Mouse (Mus musculus): ENCODE data around the gene Klhl18. TPM values are rescaled to one million over a fixed set of nuclear protein-coding genes. Genes with fewer than 3 reads are reported as not detected.
A peak's percentile ranks its signal among the peaks of the same experiment; 100 is the strongest.
"Not testable (repeated sequence)": the region's sequence is repeated elsewhere in the genome, so short reads cannot be mapped to it uniquely, and the experiment has no call there.

Gene Klhl18
- total RNA-seq, 2 experiments from 2014 or later, result 3.4 to 18.4 TPM

GRCm38 (mm10) chr9:110433045-110433444 lies 43.4 kb downstream of the Klhl18 start:
- no peak for ATAC-seq (replicated peaks; ENCODE audit: low FRiP score, poor library complexity, severe bottlenecking)

GRCm38 (mm10) chr9:110431241-110431640 lies 45.3 kb downstream of the Klhl18 start:
- no peak for ATAC-seq (replicated peaks; ENCODE audit: low FRiP score, poor library complexity, severe bottlenecking)

DNA sequence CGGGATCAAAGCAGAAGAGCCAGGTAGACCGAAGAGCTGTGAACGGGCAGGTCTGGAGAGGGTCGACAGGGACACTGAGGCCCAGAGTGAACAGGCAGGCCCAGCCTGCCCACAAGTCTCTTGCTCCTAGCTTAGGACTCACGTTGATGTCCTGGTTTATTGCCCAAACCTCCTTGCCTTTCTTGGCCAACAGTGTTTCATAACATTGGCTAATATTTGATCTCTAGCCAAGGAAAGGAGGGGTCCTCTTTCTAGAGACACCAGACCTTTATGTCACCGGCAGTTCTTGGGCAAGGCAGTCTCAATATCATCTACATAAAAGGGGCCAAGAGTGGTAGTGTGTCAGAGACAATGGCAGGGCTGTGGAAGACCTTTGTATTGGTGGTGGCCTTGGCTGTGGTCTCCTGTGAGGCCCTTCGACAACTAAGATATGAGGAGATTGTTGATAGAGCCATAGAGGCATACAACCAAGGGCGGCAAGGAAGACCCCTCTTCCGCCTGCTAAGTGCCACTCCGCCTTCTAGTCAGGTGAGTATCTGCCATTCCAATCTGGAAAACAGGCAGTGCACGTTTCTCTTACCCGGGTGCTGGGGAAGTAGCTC lies 56.9 kb downstream of the Klhl18 start, which contains the start of gene Ngp:
Ngp (plus strand) TSS at position 237 of the 602 bp plus-strand sequence.
- ATAC-seq (replicated peaks; ENCODE audit: low FRiP score, poor library complexity, severe bottlenecking), result no peak

DNA sequence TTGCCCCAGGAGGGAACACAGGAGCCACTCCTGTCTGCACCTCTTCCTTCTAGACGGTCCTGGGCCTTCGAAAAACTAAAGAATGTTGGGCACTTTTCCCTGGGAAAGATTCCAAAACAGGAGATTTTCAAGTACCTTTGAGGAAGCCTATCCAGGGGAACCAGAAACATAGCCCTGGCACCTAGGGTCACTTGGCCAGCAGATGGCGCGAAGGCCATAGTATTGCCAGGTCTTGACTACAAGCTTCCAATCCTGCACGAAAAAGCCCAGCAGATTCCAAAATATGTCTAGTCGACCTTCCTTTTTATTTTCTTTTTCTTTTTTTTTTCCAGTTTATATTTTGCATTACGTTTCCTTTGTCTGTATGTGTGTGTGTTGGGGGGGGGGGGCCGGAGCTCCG lies 62.7 kb downstream of the Klhl18 start:
- ATAC-seq (replicated peaks; ENCODE audit: low FRiP score, poor library complexity, severe bottlenecking), result no peak

GRCm38 (mm10) chr9:110412926-110413325 lies 63.6 kb downstream of the Klhl18 start:
- ATAC-seq (replicated peaks; ENCODE audit: low FRiP score, poor library complexity, severe bottlenecking), result no peak

DNA sequence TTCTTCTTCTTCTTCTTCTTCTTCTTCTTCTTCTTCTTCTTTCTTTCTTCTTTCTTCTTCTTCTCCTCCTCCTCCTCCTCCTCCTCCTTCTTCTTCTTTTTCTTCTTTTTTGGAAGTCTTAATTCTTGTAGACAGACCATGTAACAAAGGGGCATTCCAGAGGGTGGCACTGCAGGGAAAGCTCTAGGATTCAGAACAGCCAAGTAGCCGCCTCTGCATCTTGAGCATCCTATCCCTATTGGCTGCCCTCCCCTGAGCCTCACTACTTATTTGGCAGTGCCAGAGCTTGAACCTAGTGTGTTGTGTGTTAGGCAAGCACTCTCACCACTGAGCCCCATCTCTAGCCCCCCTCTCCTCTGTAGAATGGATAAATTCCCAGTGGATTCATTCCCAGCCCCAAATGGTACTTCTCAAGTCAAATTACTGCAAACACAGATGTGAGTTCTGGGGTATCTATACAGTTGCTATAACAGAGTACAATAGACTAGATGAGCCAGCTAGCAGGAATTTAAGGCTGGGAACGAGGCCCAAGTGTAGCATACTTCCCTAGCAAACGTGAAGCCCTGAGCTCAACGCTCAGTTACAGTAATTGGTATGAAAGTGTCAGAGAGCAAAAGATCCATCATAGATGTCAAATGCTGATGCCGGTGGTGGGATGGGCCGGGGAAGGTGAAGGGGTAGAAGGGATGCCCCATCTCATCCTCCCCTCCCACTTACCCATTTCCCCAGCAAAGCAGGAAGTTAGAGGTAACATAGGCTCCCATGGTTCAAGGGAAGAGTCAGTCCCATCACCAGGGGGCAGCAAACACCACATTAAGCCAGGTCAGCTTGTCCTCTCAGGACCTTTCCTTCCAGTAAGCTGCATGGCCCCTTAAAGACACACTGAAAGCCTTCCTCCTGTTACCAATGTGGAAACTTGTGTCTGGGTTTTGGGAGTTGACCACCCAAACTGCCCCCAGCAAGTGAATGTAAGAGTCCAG lies 65.3 kb downstream of the Klhl18 start:
- ATAC-seq (replicated peaks; ENCODE audit: low FRiP score, poor library complexity, severe bottlenecking), result 0 out of 2 replicates have a peak, but pooled peaks have one; percentile 42

GRCm38 (mm10) chr9:110408099-110408773 lies 68.3 kb downstream of the Klhl18 start, which contains the start of gene Ptpn23:
Gene Ptpn23 (minus strand): TSS chr9:110408213.
- ATAC-seq (replicated peaks; ENCODE audit: low FRiP score, poor library complexity, severe bottlenecking), result peak; percentile 99

DNA sequence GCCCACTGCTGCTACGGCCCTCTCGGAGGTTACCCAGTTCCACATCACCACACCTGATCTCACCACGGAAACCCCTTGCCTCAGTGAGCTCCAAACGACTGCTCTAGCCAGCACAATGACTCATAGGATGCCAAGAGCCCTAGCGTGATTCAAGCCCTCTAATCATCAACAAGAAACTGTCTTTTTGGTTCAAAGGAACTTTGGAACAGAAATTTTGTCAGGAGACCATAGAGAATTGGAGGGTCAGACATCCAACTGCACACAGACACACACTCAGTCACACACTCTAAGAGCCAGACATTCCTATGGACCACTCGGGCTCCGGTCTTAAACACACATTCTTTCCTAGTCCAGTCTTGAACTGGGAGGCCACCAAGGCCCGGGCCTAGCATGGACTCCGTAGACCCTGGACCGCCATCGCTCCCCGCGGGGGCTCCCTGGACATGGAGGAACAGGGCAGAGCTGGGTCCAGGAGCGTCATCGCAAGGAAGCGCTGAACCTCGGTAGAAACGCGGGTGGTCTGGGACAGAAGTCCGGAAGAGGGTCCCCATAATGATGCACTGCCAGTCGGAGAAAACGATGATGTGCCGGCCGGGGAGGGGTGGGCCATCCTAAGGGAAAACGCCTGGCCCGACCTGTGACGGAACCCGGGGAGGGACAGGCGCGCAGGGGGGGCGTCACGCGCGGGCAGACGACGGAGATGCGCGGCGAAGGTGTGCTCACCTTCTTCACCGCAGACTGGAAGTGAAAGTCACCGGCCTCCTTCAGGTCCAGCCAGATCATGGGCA lies 69.0 kb downstream of the Klhl18 start:
- ATAC-seq (replicated peaks; ENCODE audit: low FRiP score, poor library complexity, severe bottlenecking), result peak; percentile 47

GRCm38 (mm10) chr9:110403240-110403639 lies 73.3 kb downstream of the Klhl18 start:
- ATAC-seq (replicated peaks; ENCODE audit: low FRiP score, poor library complexity, severe bottlenecking), result not testable (repeated sequence)

- no peak for ATAC-seq (replicated peaks; ENCODE audit: low FRiP score, poor library complexity, severe bottlenecking)
Observed at GRCm38 (mm10) chr9:110402731-110403130, 73.8 kb downstream of the Klhl18 start.

DNA sequence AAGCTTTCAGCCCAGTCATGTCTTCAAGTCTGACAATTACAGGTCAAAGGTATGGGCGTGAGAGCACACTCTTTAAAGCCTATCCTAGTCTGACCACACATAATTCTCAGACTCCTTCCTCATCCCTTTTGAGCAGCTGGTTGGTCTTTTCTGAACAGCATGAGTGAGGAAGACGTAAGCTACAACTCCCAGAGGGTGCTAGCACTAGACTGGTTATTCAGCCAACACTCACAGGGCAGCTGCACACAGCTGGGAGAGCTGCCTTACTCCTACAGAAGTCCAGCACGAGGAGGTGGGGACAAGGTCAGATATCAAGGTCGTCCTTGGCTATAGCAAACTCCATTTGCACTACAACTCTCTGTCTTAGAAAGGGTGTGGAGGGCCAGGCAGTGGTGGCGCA lies 75.8 kb downstream of the Klhl18 start:
- no peak for ATAC-seq (replicated peaks; ENCODE audit: low FRiP score, poor library complexity, severe bottlenecking)

GRCm38 (mm10) chr9:110393295-110393694 lies 83.2 kb downstream of the Klhl18 start:
- no peak for ATAC-seq (replicated peaks; ENCODE audit: low FRiP score, poor library complexity, severe bottlenecking)

DNA sequence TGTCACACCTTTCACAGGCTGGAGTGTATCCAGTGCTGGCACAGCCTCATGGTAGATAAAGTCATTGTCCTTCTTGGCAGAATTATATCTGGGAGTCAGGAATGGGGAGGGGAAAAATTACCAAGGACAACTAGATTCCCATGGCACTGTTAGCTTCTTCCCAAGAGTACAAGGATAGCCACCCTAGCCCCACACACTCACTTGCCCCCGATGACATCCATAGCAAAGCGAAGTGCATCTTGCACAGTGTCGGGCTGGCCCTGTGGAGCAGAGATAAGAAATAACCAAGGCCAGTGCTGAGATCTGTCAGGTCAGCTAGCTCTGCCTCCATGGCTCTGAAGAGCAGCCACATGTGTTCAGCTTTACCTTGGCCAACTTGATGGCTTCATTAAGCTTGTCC lies 85.7 kb downstream of the Klhl18 start:
- no peak for ATAC-seq (replicated peaks; ENCODE audit: low FRiP score, poor library complexity, severe bottlenecking)

DNA sequence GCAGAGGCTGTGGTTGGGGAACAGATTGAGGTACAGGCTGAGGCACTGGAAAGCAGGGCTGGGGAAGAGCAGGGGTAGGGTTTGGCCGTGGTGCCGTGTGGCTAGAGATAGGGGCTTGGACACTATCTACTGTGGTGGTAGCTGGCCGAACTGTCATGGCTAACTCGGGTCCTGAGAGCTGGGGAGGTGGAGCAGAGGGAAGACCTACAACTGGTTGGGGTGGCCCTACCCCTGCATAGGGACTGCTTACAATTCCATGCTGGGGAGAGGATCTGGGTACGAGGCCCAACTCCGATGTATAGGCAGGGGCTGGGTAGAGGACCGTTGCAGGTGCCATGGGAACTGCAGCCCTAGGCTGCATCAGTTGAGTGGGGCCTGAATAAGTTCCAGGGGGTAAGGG lies 88.5 kb downstream of the Klhl18 start:
- ATAC-seq (replicated peaks; ENCODE audit: low FRiP score, poor library complexity, severe bottlenecking), result no peak

DNA sequence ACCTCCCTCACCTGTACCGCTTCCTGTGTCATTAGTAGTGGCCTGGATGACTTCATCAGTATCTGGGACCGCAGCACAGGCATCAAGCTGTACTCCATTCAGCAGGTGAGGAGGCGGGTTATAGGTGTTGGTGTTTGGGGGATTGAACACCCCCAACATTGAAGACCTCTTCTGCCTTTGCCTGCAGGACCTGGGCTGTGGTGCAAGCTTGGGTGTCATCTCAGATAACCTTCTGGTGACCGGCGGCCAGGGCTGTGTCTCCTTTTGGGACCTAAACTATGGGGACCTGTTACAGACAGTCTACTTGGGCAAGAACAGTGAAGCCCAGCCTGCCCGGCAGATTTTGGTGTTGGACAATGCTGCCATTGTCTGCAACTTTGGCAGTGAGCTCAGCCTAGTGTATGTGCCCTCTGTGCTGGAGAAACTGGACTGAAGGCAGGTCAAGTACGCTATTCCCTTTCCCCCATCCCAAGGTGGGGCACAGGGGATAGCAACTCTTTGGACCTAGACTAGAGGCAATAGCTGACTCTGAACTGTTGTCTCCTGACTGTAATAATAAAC lies 92.0 kb downstream of the Klhl18 start:
- no peak for ATAC-seq (replicated peaks; ENCODE audit: low FRiP score, poor library complexity, severe bottlenecking)

- no peak for ATAC-seq (replicated peaks; ENCODE audit: low FRiP score, poor library complexity, severe bottlenecking)
Observed at GRCm38 (mm10) chr9:110381292-110381691, 95.2 kb downstream of the Klhl18 start.

- ATAC-seq (replicated peaks; ENCODE audit: low FRiP score, poor library complexity, severe bottlenecking), result no peak
Observed at GRCm38 (mm10) chr9:110380662-110381061, 95.8 kb downstream of the Klhl18 start.

- no peak for ATAC-seq (replicated peaks; ENCODE audit: low FRiP score, poor library complexity, severe bottlenecking)
Observed at GRCm38 (mm10) chr9:110379361-110379760, 97.1 kb downstream of the Klhl18 start.

DNA sequence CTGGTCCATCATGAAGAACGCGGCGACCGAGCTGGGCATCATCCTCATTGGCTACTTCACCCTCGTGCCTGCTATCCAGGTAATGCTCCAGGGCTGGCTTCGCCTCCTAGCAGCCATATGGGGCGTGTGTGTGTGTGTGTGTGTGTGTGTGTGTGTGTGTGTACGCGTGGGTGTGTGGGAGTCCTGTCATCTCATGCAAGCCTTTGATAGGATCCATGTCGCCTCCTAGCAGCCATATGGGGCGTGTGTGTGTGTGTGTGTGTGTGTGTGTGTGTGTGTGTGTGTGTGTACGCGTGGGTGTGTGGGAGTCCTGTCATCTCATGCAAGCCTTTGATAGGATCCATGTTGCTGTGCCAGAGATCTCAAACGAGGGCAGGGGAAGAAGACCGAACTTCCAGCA lies 98.8 kb downstream of the Klhl18 start:
- ATAC-seq (replicated peaks; ENCODE audit: low FRiP score, poor library complexity, severe bottlenecking), result not testable (repeated sequence)

Measured in erythroblast, adult 5-6 weeks (primary cell).